Mouse (Mus musculus): ENCODE data around the gene Cfl1. TPM values are rescaled to one million over a fixed set of nuclear protein-coding genes. Genes with fewer than 3 reads are reported as not detected.

The Cfl1 gene
- 2,701 TPM for polyA plus RNA-seq (2017; shearing (Covaris generic))

GRCm38 (mm10) chr19:5490313-5490897 is at the start of gene Cfl1:
Cfl1 (plus strand) TSS chr19:5490455.

GRCm38 (mm10) chr19:5447515-5448353 is 42.5 kb upstream of the Cfl1 start, which contains the start of gene Fosl1:
Fosl1 (plus strand) TSS chr19:5447547.

GRCm38 (mm10) chr19:5457746-5458442 is 32.4 kb upstream of the Cfl1 start, which contains the start of gene Ccdc85b:
Ccdc85b (minus strand) TSS chr19:5457894.

GRCm38 (mm10) chr19:5460465-5460911 is 29.8 kb upstream of the Cfl1 start, which contains the start of gene Fibp:
Fibp (plus strand) TSS chr19:5460615.

GRCm38 (mm10) chr19:5468374-5468773 is 21.9 kb upstream of the Cfl1 start, which contains the start of gene Ctsw:
Ctsw (minus strand) TSS chr19:5468507.

GRCm38 (mm10) chr19:5473720-5474119 is 16.5 kb upstream of the Cfl1 start, which contains the start of gene Efemp2:
Efemp2 (plus strand) TSS chr19:5473954.

GRCm38 (mm10) chr19:5487768-5488550 is 2.3 kb upstream of the Cfl1 start, which contains the start of gene Mus81:
Mus81 (minus strand) TSS chr19:5488402.

GRCm38 (mm10) chr19:5503687-5504086 is 13.4 kb downstream of the Cfl1 start, which contains the start of gene 1700020D05Rik:
1700020D05Rik (minus strand) TSS chr19:5503787.

GRCm38 (mm10) chr19:5510031-5511026 is 20.1 kb downstream of the Cfl1 start, which contains the start of gene Snx32:
Snx32 (minus strand) TSS chr19:5510538.

Other genes starting within 250 kb of the Cfl1 start
- 95.2 TPM for gene Pacs1, start 217.3 kb upstream of the Cfl1 start, polyA plus RNA-seq (2017; shearing (Covaris generic))
- 294 TPM for gene Sf3b2, start 195.0 kb upstream of the Cfl1 start, polyA plus RNA-seq (2017; shearing (Covaris generic))
- not detected for gene Gal3st3, start 192.1 kb upstream of the Cfl1 start, polyA plus RNA-seq (2017; shearing (Covaris generic))
- gene Catsper1, start 154.7 kb upstream of the Cfl1 start, polyA plus RNA-seq (2017; shearing (Covaris generic)): not detected
- gene Cst6, start 140.9 kb upstream of the Cfl1 start, polyA plus RNA-seq (2017; shearing (Covaris generic)): 0.65 TPM
- gene Eif1ad, start 123.7 kb upstream of the Cfl1 start, polyA plus RNA-seq (2017; shearing (Covaris generic)): 35.1 TPM
- 156 TPM for gene Banf1, start 123.3 kb upstream of the Cfl1 start, polyA plus RNA-seq (2017; shearing (Covaris generic))
- gene Sart1, start 101.8 kb upstream of the Cfl1 start, polyA plus RNA-seq (2017; shearing (Covaris generic)): 218 TPM
- gene Tsga10ip, start 87.9 kb upstream of the Cfl1 start, polyA plus RNA-seq (2017; shearing (Covaris generic)): not detected
- 175 TPM for gene Drap1, start 65.5 kb upstream of the Cfl1 start, polyA plus RNA-seq (2017; shearing (Covaris generic))
- 24.5 TPM for gene AI837181, start 65.3 kb upstream of the Cfl1 start, polyA plus RNA-seq (2017; shearing (Covaris generic))
- gene Fosl1, start 42.9 kb upstream of the Cfl1 start, polyA plus RNA-seq (2017; shearing (Covaris generic)): 0.77 TPM
- gene Ccdc85b, start 32.6 kb upstream of the Cfl1 start, polyA plus RNA-seq (2017; shearing (Covaris generic)): 4.4 TPM
- 68.1 TPM for gene Fibp, start 29.8 kb upstream of the Cfl1 start, polyA plus RNA-seq (2017; shearing (Covaris generic))
- 191 TPM for gene Ctsw, start 21.9 kb upstream of the Cfl1 start, polyA plus RNA-seq (2017; shearing (Covaris generic))
- 0.86 TPM for gene Efemp2, start 16.5 kb upstream of the Cfl1 start, polyA plus RNA-seq (2017; shearing (Covaris generic))
- 24.6 TPM for gene Mus81, start 2.1 kb upstream of the Cfl1 start, polyA plus RNA-seq (2017; shearing (Covaris generic))
- not detected for gene 1700020D05Rik, start 13.3 kb downstream of the Cfl1 start, polyA plus RNA-seq (2017; shearing (Covaris generic))
- 3.8 TPM for gene Snx32, start 20.1 kb downstream of the Cfl1 start, polyA plus RNA-seq (2017; shearing (Covaris generic))
- gene Ovol1, start 70.2 kb downstream of the Cfl1 start, polyA plus RNA-seq (2017; shearing (Covaris generic)): not detected
- gene Ap5b1, start 77.6 kb downstream of the Cfl1 start, polyA plus RNA-seq (2017; shearing (Covaris generic)): 8.2 TPM
- gene Rnaseh2c, start 111.4 kb downstream of the Cfl1 start, polyA plus RNA-seq (2017; shearing (Covaris generic)): 84.3 TPM
- gene Kat5, start 119.8 kb downstream of the Cfl1 start, polyA plus RNA-seq (2017; shearing (Covaris generic)): 66.5 TPM
- gene Rela, start 147.0 kb downstream of the Cfl1 start, polyA plus RNA-seq (2017; shearing (Covaris generic)): 279 TPM
- 174 TPM for gene Sipa1, start 173.3 kb downstream of the Cfl1 start, polyA plus RNA-seq (2017; shearing (Covaris generic))
- 58.1 TPM for gene Map3k11, start 198.3 kb downstream of the Cfl1 start, polyA plus RNA-seq (2017; shearing (Covaris generic))
- gene Pcnx3, start 198.5 kb downstream of the Cfl1 start, polyA plus RNA-seq (2017; shearing (Covaris generic)): 45.2 TPM
- 2.7 TPM for gene Kcnk7, start 213.9 kb downstream of the Cfl1 start, polyA plus RNA-seq (2017; shearing (Covaris generic))
- gene Ehbp1l1, start 235.9 kb downstream of the Cfl1 start, polyA plus RNA-seq (2017; shearing (Covaris generic)): 44.6 TPM
- 73.6 TPM for gene Fam89b, start 239.2 kb downstream of the Cfl1 start, polyA plus RNA-seq (2017; shearing (Covaris generic))